Mouse (Mus musculus) myocyte (in vitro differentiated cells): Measurements from ENCODE around the gene Wdr5.

ENCODE experiments used
- MAX ChIP-seq: IDR thresholded peaks from one replicate; pipeline ENCODE4 v1.6.1; 2011; ENCODE audit warnings: low read depth, mild to moderate bottlenecking, control low read depth
- TCF12 ChIP-seq: IDR thresholded peaks from one replicate; pipeline ENCODE4 v1.6.1; 2011; ENCODE audit warnings: mild to moderate bottlenecking, control low read depth; ENCODE audit not compliant: poor library complexity, insufficient read depth, severe bottlenecking

DNA sequence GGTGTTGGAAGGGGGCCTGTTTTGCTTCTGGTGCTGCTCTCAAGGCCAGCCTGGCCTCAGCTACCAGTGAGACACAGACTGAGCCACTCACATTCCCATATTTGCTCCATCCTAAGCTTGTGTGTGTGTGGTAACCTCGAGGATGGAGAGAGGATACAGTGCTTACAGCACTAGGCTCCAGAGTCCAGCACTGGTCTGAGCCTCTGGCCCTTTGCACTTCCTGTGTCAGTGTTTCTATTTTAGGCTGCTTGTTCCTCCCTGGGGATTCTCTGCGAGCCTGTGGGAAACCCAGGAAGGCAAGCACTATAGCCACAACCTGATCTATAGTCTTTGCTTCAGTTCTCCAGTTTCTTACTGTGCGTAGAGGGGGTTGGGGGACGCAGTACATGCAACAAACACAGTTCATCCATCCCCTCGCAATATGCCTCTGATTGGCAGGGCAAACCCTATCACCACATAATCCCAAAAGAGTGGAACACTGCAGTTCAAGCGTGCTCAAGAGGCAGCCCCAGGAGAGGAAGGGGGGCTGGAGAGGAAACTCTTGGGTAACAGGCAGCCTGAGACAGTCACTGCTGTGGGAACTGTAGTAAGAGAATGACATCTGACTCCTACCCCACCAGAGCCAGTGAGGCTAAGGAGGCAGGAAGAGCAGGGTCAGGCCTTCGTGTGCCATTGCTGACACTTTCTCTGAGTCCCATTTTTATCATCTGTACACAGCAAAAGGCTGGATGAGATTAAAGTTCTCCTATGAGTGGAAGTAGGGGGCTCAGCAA is 10.7 kb upstream of the Wdr5 start:
- TF ChIP-seq TCF12 = no peak
- no peak for TF ChIP-seq MAX
